Mouse (Mus musculus) kidney, adult 2 months (tissue): ENCODE results near the gene Maged2. TPM values are rescaled to one million over a fixed set of nuclear protein-coding genes. Genes with fewer than 3 reads are reported as not detected.
"Not testable (repeated sequence)": the region's sequence is repeated elsewhere in the genome, so short reads cannot be mapped to it uniquely, and the experiment has no call there.

Experiments used
- DNase-seq: peaks from one replicate; pipeline ENCODE4 v3.0.0; 2021
- H3K27ac ChIP-seq: fragments of 200-500 bp; 2 replicates; pipeline ENCODE4 v1.5.1; 2012; ENCODE audit warnings: low read depth, low read length, control low read depth, inconsistent platforms; ENCODE audit not compliant: insufficient read depth
- H3K27me3 ChIP-seq: fragments of 200-500 bp; replicated peaks from 2 replicates; pipeline ENCODE4 v1.6.1; 2012; ENCODE audit warnings: mild to moderate bottlenecking, moderate library complexity, low read length, inconsistent platforms; ENCODE audit not compliant: control insufficient read depth, insufficient read depth
- H3K36me3 ChIP-seq: fragments of 200-500 bp; 2 replicates; pipeline ENCODE4 v1.6.1; 2012; ENCODE audit warnings: mild to moderate bottlenecking, moderate library complexity, low read length, inconsistent platforms; ENCODE audit not compliant: control insufficient read depth, insufficient read depth
- H3K4me1 ChIP-seq: fragments of 200-500 bp; 2 replicates; pipeline ENCODE4 v1.6.1; 2011; ENCODE audit warnings: low read length; ENCODE audit not compliant: control insufficient read depth, insufficient read depth
- H3K4me3 ChIP-seq: fragments of 200-500 bp; 2 replicates; pipeline ENCODE4 v1.5.1; 2011; ENCODE audit warnings: mild to moderate bottlenecking, low read depth, low read length, control low read depth; ENCODE audit not compliant: insufficient read depth
- CTCF ChIP-seq: fragments of 200-500 bp; conservative IDR thresholded peaks from 2 replicates; pipeline ENCODE4 v1.5.1; 2011; ENCODE audit warnings: low read depth, mild to moderate bottlenecking, control low read depth, low read length, moderate library complexity, mixed read lengths; ENCODE audit not compliant: insufficient read depth, insufficient read length
- POLR2A ChIP-seq: fragments of 200-500 bp; IDR thresholded peaks from one replicate; pipeline ENCODE4 v1.6.1; 2011; ENCODE audit warnings: low read depth, low read length, control low read depth
- WGBS: fragments of 180-500 bp; shearing (Covaris S2); methylation state at CpG from one replicate; pipeline ENCODE4 v1.1.7; 2018; 5-methylcytosine and 5-hydroxymethylcytosine counted together
- polyA plus RNA-seq: library from polyadenylated mRNA; depleted of rRNA; stranded (reverse); fragments of >200 nt; gene quantifications from 2 replicates; pipeline ENCODE4 v1.2.3, GENCODE M21; 2012; rRNA removed

The Maged2 gene
- polyA plus RNA-seq, 1 experiment = 23.6 TPM

DNA sequence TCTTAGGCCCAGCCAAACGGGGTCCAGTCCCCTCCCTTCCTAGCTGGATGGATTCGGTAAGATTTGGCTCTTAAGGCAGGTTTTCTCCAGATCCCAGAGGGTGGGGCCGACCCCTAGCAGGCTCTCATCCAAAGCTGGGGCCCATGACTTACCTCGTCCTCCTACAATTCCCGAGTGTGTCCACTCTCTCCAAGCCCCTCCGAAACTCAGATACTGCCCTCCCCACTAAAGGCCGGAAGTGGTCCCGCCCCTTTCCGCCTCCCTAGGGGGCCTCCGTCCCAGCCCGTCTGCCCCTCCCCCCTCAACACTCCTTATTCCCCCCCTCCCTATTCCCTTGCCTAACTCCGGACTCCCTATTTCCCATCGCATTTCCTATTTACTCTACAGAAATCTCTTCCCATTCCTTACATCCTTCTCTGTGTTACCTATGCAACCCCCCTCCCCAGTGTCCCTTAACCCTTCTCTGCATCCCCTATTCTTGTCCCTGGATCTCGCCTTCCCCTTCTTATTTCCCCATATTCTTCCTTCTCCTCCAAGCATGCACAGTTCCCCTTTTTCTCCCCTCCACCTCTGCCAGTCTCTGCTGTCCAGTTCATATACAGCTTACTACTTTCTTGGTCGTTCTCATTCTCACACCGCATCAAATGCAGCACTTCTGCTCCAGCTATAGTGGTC lies 544 bp downstream of the Maged2 start:
- no peak overlapping the region for H3K27ac ChIP-seq

DNA sequence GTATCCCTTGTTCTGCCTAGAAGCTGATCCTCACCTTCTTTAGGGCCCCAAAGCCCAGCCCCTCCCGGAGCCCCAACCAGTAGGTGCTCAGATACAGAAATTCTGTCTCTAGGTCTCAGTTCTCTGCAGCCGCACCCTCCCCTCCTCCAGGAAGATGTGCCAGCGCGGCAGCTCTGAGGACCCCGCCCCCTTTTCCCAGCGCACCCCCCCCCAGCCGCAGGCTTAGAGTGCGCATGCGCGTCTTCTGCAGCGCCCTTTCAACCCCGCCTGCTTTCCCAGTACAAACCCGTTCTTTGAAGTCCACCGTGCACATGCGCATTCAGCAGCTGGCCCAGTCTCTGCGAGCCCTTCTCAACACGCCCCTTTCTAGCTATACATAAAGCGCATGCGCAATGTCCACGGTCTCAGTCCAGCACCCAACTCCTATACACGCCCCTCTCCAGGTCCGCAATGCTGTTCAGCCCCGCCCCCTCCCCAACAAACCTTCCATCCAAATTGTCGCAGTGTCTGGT lies 1.3 kb downstream of the Maged2 start:
- peak overlapping the region; percentile 50 for H3K4me3 ChIP-seq
- peak; percentile 90 for DNase-seq
- TF ChIP-seq POLR2A (no peak), CTCF (no peak)
- WGBS = 2% methylated on average over 24 of the region's 24 CpGs
- H3K4me1 ChIP-seq = no peaks in the 10 kb centered on the region
- H3K27ac ChIP-seq = no peak overlapping the region
- H3K27me3 ChIP-seq = no peaks in the 10 kb centered on the region
- H3K36me3 ChIP-seq = no peaks in the 10 kb centered on the region

More for the DNA sequence above, 544 bp downstream of the Maged2 start:
- peak; percentile 17 for DNase-seq
- H3K4me3 ChIP-seq = peak overlapping the region; percentile 50
- no peaks in the 10 kb centered on the region for H3K4me1 ChIP-seq
- under 1% methylated on average over 16 of the region's 16 CpGs for WGBS
- H3K27me3 ChIP-seq = no peaks in the 10 kb centered on the region
- TF ChIP-seq POLR2A (no peak), CTCF (no peak)
- no peaks in the 10 kb centered on the region for H3K36me3 ChIP-seq

DNA sequence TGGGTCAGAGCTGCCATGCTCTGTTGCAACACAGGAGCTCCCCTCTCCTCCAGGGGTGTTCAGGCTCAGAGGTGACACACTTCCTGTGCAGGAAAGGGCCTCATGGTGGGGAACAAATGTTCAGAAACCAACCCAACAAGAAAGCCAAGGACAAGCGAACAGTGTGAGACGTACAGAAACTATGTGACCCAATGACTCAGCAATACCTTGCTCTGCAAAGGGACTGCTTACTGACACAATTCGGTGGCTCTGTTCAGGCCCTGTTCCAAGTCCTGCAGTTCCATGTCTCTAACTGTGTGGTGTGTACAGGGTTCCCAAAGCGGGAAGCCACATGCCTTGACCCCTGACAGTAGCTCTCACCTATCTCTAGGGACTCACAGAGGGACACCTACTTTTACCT lies 13.2 kb downstream of the Maged2 start:
- not testable (repeated sequence) for H3K36me3 ChIP-seq, H3K27me3 ChIP-seq, H3K4me3 ChIP-seq, H3K4me1 ChIP-seq, H3K27ac ChIP-seq, DNase-seq
- WGBS = 92% methylated on average over 1 of the region's 4 CpGs

DNA sequence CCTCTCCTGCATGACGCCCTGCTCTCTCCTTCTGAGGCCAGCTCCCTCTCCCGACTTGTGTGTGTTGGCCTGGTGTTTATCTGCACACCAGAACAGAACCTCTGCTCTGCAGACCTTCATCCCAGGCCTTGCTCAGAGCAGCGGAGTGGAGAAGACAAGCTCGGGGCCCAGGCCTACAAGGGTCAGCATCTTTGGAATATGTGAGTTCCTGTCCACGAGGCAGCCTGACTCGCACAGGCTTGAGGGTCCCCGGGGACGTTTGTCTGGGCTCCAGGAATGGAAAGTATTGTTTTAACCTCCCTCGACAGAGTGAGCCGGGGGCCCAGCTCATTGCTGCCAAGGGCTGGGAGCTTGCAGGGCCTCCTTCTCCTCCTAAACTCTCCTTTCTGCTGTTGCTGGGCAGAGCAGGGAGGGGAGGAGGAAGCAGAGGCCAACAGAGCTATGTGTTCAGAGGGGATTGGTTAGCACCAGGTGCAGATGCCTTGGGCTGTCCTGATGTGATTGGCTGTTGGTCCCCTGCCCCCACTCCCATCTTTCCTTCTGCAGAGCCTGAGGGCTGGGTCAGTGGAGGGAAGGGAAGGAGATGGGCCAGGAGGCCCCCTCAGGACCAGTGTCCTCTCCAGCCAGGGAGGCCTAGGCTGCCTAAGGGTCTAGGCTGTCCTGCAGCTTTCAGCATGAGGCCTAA lies 15.5 kb downstream of the Maged2 start:
- not testable (repeated sequence) for H3K4me3 ChIP-seq, H3K36me3 ChIP-seq, H3K27ac ChIP-seq, H3K4me1 ChIP-seq, DNase-seq, H3K27me3 ChIP-seq
- 52% methylated on average over 4 of the region's 10 CpGs for WGBS

Other genes starting within 250 kb of the Maged2 start
- 5.5 and 5.8 TPM in 2 replicates for gene Pfkfb1, start 226.1 kb downstream of the Maged2 start, polyA plus RNA-seq
- gene Apex2, start 224.5 kb downstream of the Maged2 start, polyA plus RNA-seq = 12.5 and 13.0 TPM in 2 replicates
- gene Tro, start 156.8 kb downstream of the Maged2 start, polyA plus RNA-seq = 0.69 and 0.83 TPM in 2 replicates
- 12.0 and 14.3 TPM in 2 replicates for gene Gnl3l, start 203.0 kb upstream of the Maged2 start, polyA plus RNA-seq
- gene Fgd1, start 231.8 kb upstream of the Maged2 start, polyA plus RNA-seq = 9.9 and 10.3 TPM in 2 replicates